Mouse (Mus musculus): ENCODE results near the gene Dnajc1. TPM values are rescaled to one million over a fixed set of nuclear protein-coding genes. Genes with fewer than 3 reads are reported as not detected.

Gene Dnajc1
- polyA plus RNA-seq, 1 experiment from 2014 or later = 35.5 TPM

DNA sequence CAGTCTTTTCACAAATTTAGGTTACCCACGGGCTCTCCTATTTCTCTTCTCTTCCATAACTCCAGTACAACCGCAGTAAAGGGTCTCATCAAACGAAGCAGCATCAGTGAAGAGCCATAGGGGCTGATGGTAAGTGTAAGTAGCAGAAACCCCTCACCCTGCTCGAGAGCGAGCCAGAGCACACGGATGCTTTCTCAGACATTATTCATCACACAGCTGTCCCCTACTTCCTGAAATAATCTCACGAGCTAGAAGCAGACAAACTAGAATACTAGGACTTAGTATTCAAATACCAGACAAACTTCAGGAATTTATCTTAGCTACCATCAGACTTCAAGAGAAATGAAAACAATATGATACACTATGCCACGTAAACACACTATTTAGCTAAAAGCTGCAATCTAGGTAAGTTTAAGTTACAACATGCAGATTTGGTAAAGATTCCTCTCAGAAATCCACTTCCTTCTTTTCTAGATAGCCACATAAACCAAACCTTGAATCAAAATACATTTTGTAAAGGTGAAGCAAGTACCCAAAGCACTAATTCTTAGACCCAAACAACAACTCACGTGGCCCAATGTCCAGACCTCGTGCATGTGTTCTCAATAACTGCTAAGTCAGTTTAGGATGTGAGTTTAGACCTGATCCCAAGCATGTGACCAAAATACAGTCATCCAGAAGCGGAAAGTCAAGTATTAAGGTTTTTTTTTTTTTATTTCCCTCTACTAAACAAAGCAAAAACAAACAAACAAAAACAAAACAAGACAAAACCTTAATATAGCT is 20.0 kb downstream of the Dnajc1 start:
- ATAC-seq (ENCODE audit: low read depth) = no peak
- H3K4me1 ChIP-seq (ENCODE audit: control insufficient read depth, insufficient read depth, low read length) = peaks cover 5% of the 10 kb centered on the region; the same call in 1 of the 2 replicates
- 35% methylated on average over 11 of the region's 11 CpGs for WGBS

DNA sequence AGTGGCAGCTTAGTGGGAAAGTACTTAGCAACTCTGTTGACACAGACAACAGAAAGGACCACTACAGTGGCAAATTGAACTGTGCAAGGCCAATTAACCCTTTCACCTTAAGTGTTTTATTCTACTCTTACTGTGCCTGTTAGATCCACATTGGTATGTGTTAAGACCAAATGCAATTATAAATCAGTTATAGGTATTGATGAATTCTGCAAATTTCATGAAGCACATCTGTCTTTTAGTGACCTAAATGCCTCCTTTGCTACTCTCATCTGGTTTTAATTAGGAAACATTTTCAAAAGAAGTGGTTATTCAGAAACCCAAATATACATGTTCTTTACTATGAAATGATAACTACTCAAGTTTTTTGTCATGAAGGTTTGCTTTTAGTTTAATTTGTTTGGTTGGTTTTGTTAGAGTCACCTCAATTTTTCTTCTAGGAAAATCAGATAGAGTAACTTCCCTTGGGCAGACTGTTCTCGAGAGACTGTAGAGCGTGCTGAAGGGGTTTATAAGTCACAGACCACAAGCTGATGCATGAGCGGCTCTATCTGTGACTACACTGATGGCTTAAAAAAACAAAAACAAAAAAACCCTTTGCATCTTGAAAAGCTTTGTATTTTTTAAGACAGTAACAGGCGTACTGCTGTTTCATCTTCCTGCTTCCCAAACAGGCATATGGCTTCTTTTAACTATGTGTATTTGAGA is 21.7 kb downstream of the Dnajc1 start:
- Histone ChIP-seq H3K9ac (ENCODE audit: low read depth, low read length) (no peak overlapping the region), H3K36me3 (ENCODE audit: control insufficient read depth, insufficient read depth, low read length) (no peaks in the 10 kb centered on the region), H3K27me3 (replicated peaks; ENCODE audit: control insufficient read depth, insufficient read depth, low read length) (no peaks in the 10 kb centered on the region), H3K27ac (replicated peaks; ENCODE audit: low read depth, low read length) (no peak overlapping the region), H3K9me3 (ENCODE audit: control insufficient read depth, low read length) (peaks cover 7% of the 10 kb centered on the region; the same call in 1 of the 2 replicates), H3K4me3 (ENCODE audit: low read depth, low read length) (no peak overlapping the region), H3K4me2 (ENCODE audit: low read depth, low read length) (no peak overlapping the region), H3K4me1 (ENCODE audit: control insufficient read depth, insufficient read depth, low read length) (peaks cover 5% of the 10 kb centered on the region; the same call in 1 of the 2 replicates)
- ATAC-seq (ENCODE audit: low read depth) = no peak
- no peak for DNase-seq (ENCODE audit: low spot score)
- WGBS = 38% methylated on average over 4 of the region's 4 CpGs

More for the DNA sequence above, 20.0 kb downstream of the Dnajc1 start:
- no peak overlapping the region for H3K9ac ChIP-seq (ENCODE audit: low read depth, low read length)
- H3K4me2 ChIP-seq (ENCODE audit: low read depth, low read length) = no peak overlapping the region
- no peaks in the 10 kb centered on the region for H3K36me3 ChIP-seq (ENCODE audit: control insufficient read depth, insufficient read depth, low read length)
- H3K9me3 ChIP-seq (ENCODE audit: control insufficient read depth, low read length) = no peaks in the 10 kb centered on the region
- no peak overlapping the region for H3K4me3 ChIP-seq (ENCODE audit: low read depth, low read length)
- no peak overlapping the region for H3K27ac ChIP-seq (replicated peaks; ENCODE audit: low read depth, low read length)
- H3K27me3 ChIP-seq (replicated peaks; ENCODE audit: control insufficient read depth, insufficient read depth, low read length) = no peaks in the 10 kb centered on the region
- no peak for DNase-seq (ENCODE audit: low spot score)

- no peak overlapping the region for H3K4me2 ChIP-seq (ENCODE audit: low read depth, low read length)
- H3K36me3 ChIP-seq (ENCODE audit: control insufficient read depth, insufficient read depth, low read length) = no peaks in the 10 kb centered on the region
- ATAC-seq (ENCODE audit: low read depth) (no peak), DNase-seq (ENCODE audit: low spot score) (no peak)
- no peaks in the 10 kb centered on the region for H3K27me3 ChIP-seq (replicated peaks; ENCODE audit: control insufficient read depth, insufficient read depth, low read length)
- H3K4me3 ChIP-seq (ENCODE audit: low read depth, low read length) = no peak overlapping the region
- H3K9me3 ChIP-seq (ENCODE audit: control insufficient read depth, low read length) = peaks cover 7% of the 10 kb centered on the region; the same call in 1 of the 2 replicates
- 66% methylated on average over 1 of the region's 1 CpGs for WGBS
- H3K9ac ChIP-seq (ENCODE audit: low read depth, low read length) = no peak overlapping the region
- no peak overlapping the region for H3K27ac ChIP-seq (replicated peaks; ENCODE audit: low read depth, low read length)
- H3K4me1 ChIP-seq (ENCODE audit: control insufficient read depth, insufficient read depth, low read length) = no peaks in the 10 kb centered on the region
Measured at GRCm38 (mm10) chr2:18364402-18364801, 28.2 kb downstream of the Dnajc1 start.

DNA sequence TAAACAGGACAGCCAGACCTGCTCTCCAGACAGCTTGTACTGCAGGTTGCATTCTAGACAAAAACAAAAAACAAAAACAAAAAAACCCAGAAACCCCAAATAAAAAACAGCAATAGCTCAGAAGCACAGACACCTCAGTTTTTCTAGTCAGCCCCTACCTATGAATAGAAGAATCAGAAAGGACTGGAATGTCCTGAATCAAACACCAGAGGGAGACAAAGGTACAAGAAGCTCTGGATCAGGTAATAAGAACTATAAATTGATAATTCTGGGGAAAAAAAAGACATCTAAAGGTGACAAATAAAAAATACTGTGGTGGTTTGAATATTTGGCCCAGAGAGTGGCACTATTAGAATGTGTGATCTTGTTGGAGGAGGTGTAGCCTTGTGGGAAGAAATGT is 37.3 kb downstream of the Dnajc1 start:
- DNase-seq (ENCODE audit: low spot score) = no peak
- ATAC-seq (ENCODE audit: low read depth) = no peak
- H3K27ac ChIP-seq (replicated peaks; ENCODE audit: low read depth, low read length) = no peak overlapping the region
- no peak overlapping the region for H3K4me2 ChIP-seq (ENCODE audit: low read depth, low read length)
- no peaks in the 10 kb centered on the region for H3K4me1 ChIP-seq (ENCODE audit: control insufficient read depth, insufficient read depth, low read length)
- H3K9ac ChIP-seq (ENCODE audit: low read depth, low read length) = no peak overlapping the region
- H3K27me3 ChIP-seq (replicated peaks; ENCODE audit: control insufficient read depth, insufficient read depth, low read length) = no peaks in the 10 kb centered on the region
- H3K4me3 ChIP-seq (ENCODE audit: low read depth, low read length) = no peak overlapping the region
- H3K9me3 ChIP-seq (ENCODE audit: control insufficient read depth, low read length) = no peaks in the 10 kb centered on the region
- H3K36me3 ChIP-seq (ENCODE audit: control insufficient read depth, insufficient read depth, low read length) = 0 out of 2 replicates have a peak, but pooled peaks cover 8% of the 10 kb centered on the region

DNA sequence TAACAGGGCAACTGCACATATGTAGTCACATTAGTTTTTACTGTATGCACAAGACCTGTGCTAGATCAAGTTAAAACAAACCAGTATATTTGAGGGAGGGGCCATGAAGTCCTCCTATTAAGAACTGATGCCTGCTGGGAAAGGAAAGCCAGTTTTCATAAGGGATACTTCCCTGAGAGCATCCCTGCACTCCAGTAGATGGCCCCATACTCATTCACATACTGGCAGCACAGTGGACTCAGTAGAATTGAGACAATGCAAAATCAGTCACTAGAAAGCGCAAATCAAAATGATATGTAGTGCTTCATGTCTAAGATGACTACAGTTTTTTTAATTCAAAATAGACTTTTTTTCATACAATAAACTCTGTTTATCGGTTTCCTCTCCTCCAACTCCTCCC is 40.0 kb downstream of the Dnajc1 start:
- Histone ChIP-seq H3K27ac (replicated peaks; ENCODE audit: low read depth, low read length) (no peak overlapping the region), H3K27me3 (replicated peaks; ENCODE audit: control insufficient read depth, insufficient read depth, low read length) (no peaks in the 10 kb centered on the region), H3K9ac (ENCODE audit: low read depth, low read length) (no peak overlapping the region), H3K36me3 (ENCODE audit: control insufficient read depth, insufficient read depth, low read length) (0 out of 2 replicates have a peak, but pooled peaks cover 8% of the 10 kb centered on the region), H3K4me3 (ENCODE audit: low read depth, low read length) (no peak overlapping the region), H3K9me3 (ENCODE audit: control insufficient read depth, low read length) (no peaks in the 10 kb centered on the region), H3K4me1 (ENCODE audit: control insufficient read depth, insufficient read depth, low read length) (no peaks in the 10 kb centered on the region), H3K4me2 (ENCODE audit: low read depth, low read length) (no peak overlapping the region)
- no peak for DNase-seq (ENCODE audit: low spot score)
- 91% methylated on average over 2 of the region's 2 CpGs for WGBS
- ATAC-seq (ENCODE audit: low read depth) = no peak

- peak; percentile 30; the same call in 1 of the 2 replicates for ATAC-seq (ENCODE audit: low read depth)
- H3K27me3 ChIP-seq (replicated peaks; ENCODE audit: control insufficient read depth, insufficient read depth, low read length) = no peaks in the 10 kb centered on the region
- no peak overlapping the region for H3K4me2 ChIP-seq (ENCODE audit: low read depth, low read length)
- no peak overlapping the region for H3K4me3 ChIP-seq (ENCODE audit: low read depth, low read length)
- no peaks in the 10 kb centered on the region for H3K9me3 ChIP-seq (ENCODE audit: control insufficient read depth, low read length)
- H3K36me3 ChIP-seq (ENCODE audit: control insufficient read depth, insufficient read depth, low read length) = no peaks in the 10 kb centered on the region
- peak; percentile 44 for DNase-seq (ENCODE audit: low spot score)
- H3K27ac ChIP-seq (replicated peaks; ENCODE audit: low read depth, low read length) = no peak overlapping the region
- no peak overlapping the region for H3K9ac ChIP-seq (ENCODE audit: low read depth, low read length)
- H3K4me1 ChIP-seq (ENCODE audit: control insufficient read depth, insufficient read depth, low read length) = no peaks in the 10 kb centered on the region
- 56% methylated on average over 2 of the region's 2 CpGs for WGBS
Measured at GRCm38 (mm10) chr2:18343464-18343863, 49.2 kb downstream of the Dnajc1 start.

- ATAC-seq (ENCODE audit: low read depth) (no peak), DNase-seq (ENCODE audit: low spot score) (no peak)
- 58% methylated on average over 2 of the region's 2 CpGs for WGBS
- no peaks in the 10 kb centered on the region for H3K27me3 ChIP-seq (replicated peaks; ENCODE audit: control insufficient read depth, insufficient read depth, low read length)
- no peak overlapping the region for H3K4me2 ChIP-seq (ENCODE audit: low read depth, low read length)
- H3K9me3 ChIP-seq (ENCODE audit: control insufficient read depth, low read length) = peaks cover 13% of the 10 kb centered on the region; the same call in 1 of the 2 replicates
- peaks cover 3% of the 10 kb centered on the region; the same call in 1 of the 2 replicates for H3K4me1 ChIP-seq (ENCODE audit: control insufficient read depth, insufficient read depth, low read length)
- H3K9ac ChIP-seq (ENCODE audit: low read depth, low read length) = no peak overlapping the region
- no peak overlapping the region for H3K27ac ChIP-seq (replicated peaks; ENCODE audit: low read depth, low read length)
- no peaks in the 10 kb centered on the region for H3K36me3 ChIP-seq (ENCODE audit: control insufficient read depth, insufficient read depth, low read length)
- no peak overlapping the region for H3K4me3 ChIP-seq (ENCODE audit: low read depth, low read length)
Measured at GRCm38 (mm10) chr2:18318671-18319070, 74.0 kb downstream of the Dnajc1 start.

- H3K27me3 ChIP-seq (replicated peaks; ENCODE audit: control insufficient read depth, insufficient read depth, low read length) = no peaks in the 10 kb centered on the region
- H3K9me3 ChIP-seq (ENCODE audit: control insufficient read depth, low read length) = peaks cover 13% of the 10 kb centered on the region; the same call in 1 of the 2 replicates
- DNase-seq (ENCODE audit: low spot score) (no peak), ATAC-seq (ENCODE audit: low read depth) (no peak)
- H3K9ac ChIP-seq (ENCODE audit: low read depth, low read length) = no peak overlapping the region
- 42% methylated on average over 7 of the region's 7 CpGs for WGBS
- no peaks in the 10 kb centered on the region for H3K36me3 ChIP-seq (ENCODE audit: control insufficient read depth, insufficient read depth, low read length)
- peaks cover 3% of the 10 kb centered on the region; the same call in 1 of the 2 replicates for H3K4me1 ChIP-seq (ENCODE audit: control insufficient read depth, insufficient read depth, low read length)
- no peak overlapping the region for H3K4me3 ChIP-seq (ENCODE audit: low read depth, low read length)
- no peak overlapping the region for H3K4me2 ChIP-seq (ENCODE audit: low read depth, low read length)
- H3K27ac ChIP-seq (replicated peaks; ENCODE audit: low read depth, low read length) = no peak overlapping the region
Measured at GRCm38 (mm10) chr2:18317503-18318281, 74.9 kb downstream of the Dnajc1 start.

Data from embryonic facial prominence, embryonic 14.5 days (tissue).